Mouse (Mus musculus) forebrain, embryonic 16.5 days (tissue): ENCODE results near the gene Impdh2. TPM values are rescaled to one million over a fixed set of nuclear protein-coding genes. Genes with fewer than 3 reads are reported as not detected.
A peak's percentile ranks its signal among the peaks of the same experiment; 100 is the strongest.
"Not testable (repeated sequence)": the region's sequence is repeated elsewhere in the genome, so short reads cannot be mapped to it uniquely, and the experiment has no call there.

Experiments used
- ATAC-seq: fragments of 200-750 bp; cut with Nextera tagmentation; 2 replicates; pipeline ENCODE4 v1.8.0; 2017; ENCODE audit warnings: mild to moderate bottlenecking, moderate library complexity
- H3K27ac ChIP-seq: fragments of 300-500 bp; sonication (generic); 2 replicates; pipeline ENCODE4 v1.5.1; 2014; ENCODE audit warnings: low read length, control low read depth
- H3K27me3 ChIP-seq: fragments of 300-500 bp; sonication (generic); replicated peaks from 2 replicates; pipeline ENCODE4 v1.6.1; 2014; ENCODE audit warnings: low read length; ENCODE audit not compliant: control insufficient read depth, insufficient read depth
- H3K36me3 ChIP-seq: fragments of 300-500 bp; sonication (generic); 2 replicates; pipeline ENCODE4 v1.6.1; 2014; ENCODE audit not compliant: control insufficient read depth, insufficient read depth
- H3K4me1 ChIP-seq: fragments of 300-500 bp; sonication (generic); replicated peaks from 2 replicates; pipeline ENCODE4 v1.6.1; 2014; ENCODE audit warnings: low read length; ENCODE audit not compliant: control insufficient read depth, insufficient read depth
- H3K4me2 ChIP-seq: fragments of 300-500 bp; sonication (generic); 2 replicates; pipeline ENCODE4 v1.6.1; 2014; ENCODE audit warnings: mild to moderate bottlenecking, low read length, control low read depth
- H3K4me3 ChIP-seq: fragments of 300-500 bp; sonication (generic); replicated peaks from 2 replicates; pipeline ENCODE4 v1.5.1; 2014; ENCODE audit warnings: mild to moderate bottlenecking, low read length, control low read depth
- H3K9ac ChIP-seq: fragments of 300-500 bp; sonication (generic); replicated peaks from 2 replicates; pipeline ENCODE4 v1.6.1; 2014; ENCODE audit warnings: low read depth, low read length, control low read depth
- H3K9me3 ChIP-seq: fragments of 300-500 bp; sonication (generic); 2 replicates; pipeline ENCODE4 v1.6.1; 2016; ENCODE audit warnings: low read length; ENCODE audit not compliant: control insufficient read depth
- WGBS: fragments of 180-500 bp; shearing (Covaris S2); extraction: QIAGEN DNeasy Blood & Tissue Kit; methylation state at CpG from one replicate; pipeline ENCODE4 v1.1.7; 2014; 5-methylcytosine and 5-hydroxymethylcytosine counted together
- microRNA counts: library from miRNA; unstranded; fragments of <30 nt; microRNA quantifications from one replicate; lab custom pipeline; 2016
- microRNA-seq: library from miRNA; unstranded; fragments of <30 nt; microRNA quantifications from one replicate; pipeline ENCODE4, GENCODE M21; 2017
- polyA plus RNA-seq: library from polyadenylated mRNA; unstranded; fragments of >200 nt; fragmentation: Nextera tagmentation; extraction: Ambion mirVana; gene quantifications from 2 replicates; pipeline ENCODE4 v1.2.1, GENCODE M21; 2015

The Impdh2 gene
- polyA plus RNA-seq, 1 experiment from 2014 or later: 118 TPM

- H3K4me3 ChIP-seq: peak within 1 kb of the TSS; percentile 66
- H3K27me3 ChIP-seq: no peaks in the 10 kb centered on the region
- H3K4me2 ChIP-seq: peak within 1 kb of the TSS; percentile 88
- peak; percentile 91 for ATAC-seq
- H3K4me1 ChIP-seq: peaks cover 13% of the 10 kb centered on the region
- no peaks in the 10 kb centered on the region for H3K9me3 ChIP-seq
- peak within 1 kb of the TSS; percentile 77 for H3K9ac ChIP-seq
- H3K27ac ChIP-seq: peak within 1 kb of the TSS; percentile 25; the same call in 1 of the 2 replicates
- H3K36me3 ChIP-seq: no peaks in the 10 kb centered on the region
- WGBS: under 1% methylated on average over 69 of the region's 69 CpGs
These were observed 37.1 kb downstream of the Impdh2 start, which contains the start of gene P4htm for GRCm38 (mm10) chr9:108596998-108597764. Gene P4htm, minus strand, starts transcription at chr9:108597667.

- H3K4me2 ChIP-seq: no peak overlapping the region
- no peaks in the 10 kb centered on the region for H3K27me3 ChIP-seq
- ATAC-seq: no peak
- no peak overlapping the region for H3K4me3 ChIP-seq
- H3K9me3 ChIP-seq: no peaks in the 10 kb centered on the region
- WGBS: 77% methylated on average over 4 of the region's 4 CpGs
- H3K4me1 ChIP-seq: peaks cover 13% of the 10 kb centered on the region
- peaks cover 4% of the 10 kb centered on the region; the same call in 1 of the 2 replicates for H3K36me3 ChIP-seq
- no peak overlapping the region for H3K9ac ChIP-seq
- H3K27ac ChIP-seq: no peak overlapping the region
These were observed 39.0 kb downstream of the Impdh2 start for GRCm38 (mm10) chr9:108599021-108599566.

- Histone ChIP-seq H3K4me1 (peaks cover 13% of the 10 kb centered on the region), H3K9me3 (no peaks in the 10 kb centered on the region), H3K9ac (no peak overlapping the region), H3K27me3 (no peaks in the 10 kb centered on the region), H3K4me3 (no peak overlapping the region), H3K4me2 (no peak overlapping the region), H3K36me3 (peaks cover 7% of the 10 kb centered on the region; the same call in 1 of the 2 replicates), H3K27ac (no peak overlapping the region)
- ATAC-seq: no peak
- 86% methylated on average over 2 of the region's 2 CpGs for WGBS
These were observed 39.9 kb downstream of the Impdh2 start for GRCm38 (mm10) chr9:108600011-108600410.

GRCm38 (mm10) chr9:108601986-108602385, 41.9 kb downstream of the Impdh2 start:
- H3K4me3 ChIP-seq: no peak overlapping the region
- no peak for ATAC-seq
- H3K9ac ChIP-seq: no peak overlapping the region
- H3K36me3 ChIP-seq: peaks cover 20% of the 10 kb centered on the region
- H3K9me3 ChIP-seq: no peaks in the 10 kb centered on the region
- H3K27me3 ChIP-seq: no peaks in the 10 kb centered on the region
- no peak overlapping the region for H3K27ac ChIP-seq
- WGBS: 92% methylated on average over 4 of the region's 4 CpGs
- H3K4me1 ChIP-seq: peaks cover 5% of the 10 kb centered on the region
- H3K4me2 ChIP-seq: no peak overlapping the region

- not testable (repeated sequence) for H3K4me3 ChIP-seq, H3K9me3 ChIP-seq, ATAC-seq, H3K9ac ChIP-seq, H3K27me3 ChIP-seq, H3K4me2 ChIP-seq, H3K27ac ChIP-seq, H3K4me1 ChIP-seq
- WGBS: 92% methylated on average over 5 of the region's 5 CpGs
- H3K36me3 ChIP-seq: peaks cover 43% of the 10 kb centered on the region
These were observed 47.8 kb downstream of the Impdh2 start for GRCm38 (mm10) chr9:108607929-108608328.

- no peak for ATAC-seq
- no peak overlapping the region for H3K9ac ChIP-seq
- H3K4me2 ChIP-seq: no peak overlapping the region
- H3K27ac ChIP-seq: no peak overlapping the region
- no peak overlapping the region for H3K4me3 ChIP-seq
- 98% methylated on average over 4 of the region's 4 CpGs for WGBS
- no peaks in the 10 kb centered on the region for H3K9me3 ChIP-seq
- peaks cover 40% of the 10 kb centered on the region for H3K36me3 ChIP-seq
- H3K4me1 ChIP-seq: no peaks in the 10 kb centered on the region
- H3K27me3 ChIP-seq: no peaks in the 10 kb centered on the region
These were observed 48.8 kb downstream of the Impdh2 start for GRCm38 (mm10) chr9:108608889-108609288.

GRCm38 (mm10) chr9:108611488-108611887, 51.4 kb downstream of the Impdh2 start:
- no peaks in the 10 kb centered on the region for H3K9me3 ChIP-seq
- H3K4me3 ChIP-seq: no peak overlapping the region
- no peak overlapping the region for H3K27ac ChIP-seq
- H3K36me3 ChIP-seq: peaks cover 29% of the 10 kb centered on the region
- H3K4me1 ChIP-seq: no peaks in the 10 kb centered on the region
- H3K4me2 ChIP-seq: no peak overlapping the region
- H3K9ac ChIP-seq: no peak overlapping the region
- WGBS: 93% methylated on average over 10 of the region's 10 CpGs
- no peaks in the 10 kb centered on the region for H3K27me3 ChIP-seq
- no peak for ATAC-seq

MicroRNAs encoded within 50 kb of the gene (microRNA counts, 519-probe panel; counts per million panel counts)
- microRNA mmu-miR-191 (lab: Ali Mortazavi, UCI) (2,781 counts per million, percentile 71 among the panel's probes with 10 or more counts), microRNA mmu-miR-425 (lab: Ali Mortazavi, UCI) (2,618 counts per million, percentile 66 among the panel's probes with 10 or more counts)

Small RNAs within 50 kb of the gene (microRNA-seq; reads per million reads assigned to microRNA genes)
- gene Gm24083 (not detected), gene Mir191 (not detected), gene Mir425 (1,346 reads per million, percentile 81 among the genes with 10 or more reads in this experiment)

Other genes starting within 250 kb of the Impdh2 start
- gene Gpx1, start 221.4 kb upstream of the Impdh2 start, polyA plus RNA-seq: 369 and 398 TPM in 2 replicates
- 146 and 163 TPM in 2 replicates for gene Usp4, start 212.4 kb upstream of the Impdh2 start, polyA plus RNA-seq
- gene 1700102P08Rik, start 167.5 kb upstream of the Impdh2 start, polyA plus RNA-seq: 2.0 and 2.2 TPM in 2 replicates
- 0.96 and 0.99 TPM in 2 replicates for gene Ccdc36, start 131.8 kb upstream of the Impdh2 start, polyA plus RNA-seq
- not detected in 2 replicates for gene BC048562, start 123.8 kb upstream of the Impdh2 start, polyA plus RNA-seq
- gene Ccdc71, start 99.8 kb upstream of the Impdh2 start, polyA plus RNA-seq: 61.4 and 68.7 TPM in 2 replicates
- gene Klhdc8b, start 98.7 kb upstream of the Impdh2 start, polyA plus RNA-seq: 42.6 and 55.6 TPM in 2 replicates
- gene Lamb2, start 80.5 kb upstream of the Impdh2 start, polyA plus RNA-seq: 17.6 and 23.4 TPM in 2 replicates
- gene Usp19, start 69.7 kb upstream of the Impdh2 start, polyA plus RNA-seq: 85.9 and 91.5 TPM in 2 replicates
- gene Qars, start 52.6 kb upstream of the Impdh2 start, polyA plus RNA-seq: 69.1 and 71.5 TPM in 2 replicates
- 152 and 164 TPM in 2 replicates for gene Qrich1, start 43.5 kb upstream of the Impdh2 start, polyA plus RNA-seq
- gene Ndufaf3, start 7.1 kb downstream of the Impdh2 start, polyA plus RNA-seq: 68.9 and 77.4 TPM in 2 replicates
- 258 and 296 TPM in 2 replicates for gene Dalrd3, start 9.6 kb downstream of the Impdh2 start, polyA plus RNA-seq
- 209 and 267 TPM in 2 replicates for gene Wdr6, start 18.5 kb downstream of the Impdh2 start, polyA plus RNA-seq
- 21.9 and 23.6 TPM in 2 replicates for gene P4htm, start 37.4 kb downstream of the Impdh2 start, polyA plus RNA-seq
- gene Arih2, start 89.1 kb downstream of the Impdh2 start, polyA plus RNA-seq: 59.9 and 61.8 TPM in 2 replicates
- gene Slc25a20, start 101.8 kb downstream of the Impdh2 start, polyA plus RNA-seq: 46.3 and 47.8 TPM in 2 replicates
- gene Prkar2a, start 129.0 kb downstream of the Impdh2 start, polyA plus RNA-seq: 37.6 and 41.3 TPM in 2 replicates
- 183 and 224 TPM in 2 replicates for gene Ip6k2, start 223.5 kb downstream of the Impdh2 start, polyA plus RNA-seq
- 20.5 and 35.1 TPM in 2 replicates for gene Nckipsd, start 248.1 kb downstream of the Impdh2 start, polyA plus RNA-seq